Mouse (Mus musculus) A20 (cell line): ENCODE measurements at regions not wholly inside any gene's neighbourhood (a gene's known extent, or its start where the extent isn't known, plus 50 kb on each side); places are given as distances from the start of the nearest gene placed in this dataset.

Source experiments
- DNase-seq: peaks from one replicate; pipeline ENCODE4 v3.0.0-alpha.2; 2011; ENCODE audit warnings: low read depth, low spot score

- no peak for DNase-seq
Measured at GRCm38 (mm10) chr1:6059090-6059489, 1251.4 kb downstream of the Gm37988 start.

- no peak for DNase-seq
Measured at GRCm38 (mm10) chr1:6076543-6076942, 1268.9 kb downstream of the Gm37988 start.

GRCm38 (mm10) chr1:6081876-6082275 lies 1274.2 kb downstream of the Gm37988 start:
- DNase-seq = no peak

GRCm38 (mm10) chr1:6094162-6094934 lies 1286.7 kb downstream of the Gm37988 start:
- no peak for DNase-seq

- DNase-seq = no peak
Measured at GRCm38 (mm10) chr1:6117557-6117956, 1309.9 kb downstream of the Gm37988 start.

GRCm38 (mm10) chr1:6135066-6135465 lies 1327.4 kb downstream of the Gm37988 start:
- peak; percentile 41 for DNase-seq

- DNase-seq = no peak
Measured at GRCm38 (mm10) chr1:6140245-6140644, 1332.6 kb downstream of the Gm37988 start.

GRCm38 (mm10) chr1:6142816-6143215 lies 1335.1 kb downstream of the Gm37988 start:
- DNase-seq = no peak

- DNase-seq = peak; percentile 75
Measured at GRCm38 (mm10) chr1:6143891-6144290, 1336.2 kb downstream of the Gm37988 start.

- DNase-seq = peak; percentile 40
Measured at GRCm38 (mm10) chr1:6152436-6152835, 1344.7 kb downstream of the Gm37988 start.
